In the genomic region with DNA sequence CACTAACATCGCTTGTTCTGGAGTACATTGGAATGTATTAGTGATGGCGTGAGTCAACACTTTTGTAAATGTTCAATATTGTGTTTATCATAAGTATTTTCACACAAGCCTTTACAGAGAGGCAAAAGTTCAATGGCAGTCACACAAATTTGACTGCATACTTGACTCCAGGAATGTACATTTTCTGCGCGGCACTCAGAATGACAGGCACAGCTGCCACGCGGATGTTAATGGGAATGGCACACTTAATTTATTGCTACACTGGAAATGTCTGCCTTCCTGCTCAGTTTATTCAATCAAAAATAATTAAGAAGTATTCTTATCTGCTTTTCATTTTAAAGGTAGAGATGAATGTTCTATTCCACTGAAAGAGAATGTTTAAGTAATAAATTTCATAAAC, we compare ENCODE assay signal across 21 mouse cellular contexts.
A peak's percentile ranks its signal among the peaks of the same experiment; 100 is the strongest.
DNase-seq lines count a peak whose midpoint lies in the region; ATAC-seq and TF ChIP-seq lines count a peak whose summit lies in the region.
"Had no signal": no experiment of that assay in that cellular context is flagged by ENCODE, and none has a peak within 500 bp of the region (broad histone marks: within the 10 kb centered on the region; RNA-seq: fewer than 3 reads in every experiment).

No protein-coding gene starts in this region.

- no peak overlapping the region for H3K9ac ChIP-seq in embryonic facial prominence, embryonic 14.5 days (ENCODE audit: low read depth, low read length)
- no peak overlapping the region for H3K9ac ChIP-seq in midbrain, embryonic 13.5 days (replicated peaks)
- H3K9ac ChIP-seq in midbrain, embryonic 15.5 days, result no peak overlapping the region
- H3K9ac ChIP-seq: embryonic facial prominence, embryonic 15.5 days; forebrain, postnatal 0 days; heart, embryonic 13.5 days; hindbrain, embryonic 13.5 days had no signal

- peak; percentile 50 for DNase-seq in embryonic facial prominence, embryonic 14.5 days (ENCODE audit: low spot score)
- no peak for DNase-seq in embryonic facial prominence, embryonic 10.5 days (ENCODE audit: low spot score)
- DNase-seq in embryo, embryonic 10.5 days (ENCODE audit: low spot score), result no peak
- DNase-seq: adrenal gland, postnatal 10 days; B cell, adult 2 months; cerebellum, adult 11-12 months; cerebellum, adult 9-10 months; cerebellum, postnatal 25 days; forebrain, postnatal 0 days; gastrocnemius, adult 2 months; gastrocnemius, postnatal 25 days; heart, adult 11 months; heart, postnatal 36 days had no signal

- H3K27me3 ChIP-seq in embryonic facial prominence, embryonic 14.5 days (replicated peaks; ENCODE audit: control insufficient read depth, insufficient read depth, low read length), result no peaks in the 10 kb centered on the region
- H3K27me3 ChIP-seq in embryonic facial prominence, embryonic 10.5 days (replicated peaks; ENCODE audit: low read depth, poor library complexity, severe bottlenecking), result no peaks in the 10 kb centered on the region
- no peaks in the 10 kb centered on the region for H3K27me3 ChIP-seq in midbrain, embryonic 13.5 days
- no peaks in the 10 kb centered on the region for H3K27me3 ChIP-seq in midbrain, embryonic 15.5 days (replicated peaks)
- no peaks in the 10 kb centered on the region for H3K27me3 ChIP-seq in myocyte (ENCODE audit: control insufficient read depth, insufficient read depth, insufficient read length)
- H3K27me3 ChIP-seq: embryonic facial prominence, embryonic 15.5 days; heart, embryonic 13.5 days; hindbrain, embryonic 13.5 days had no signal

- no peak overlapping the region for H3ac ChIP-seq in myocyte (ENCODE audit: control insufficient read depth, insufficient read length)

- WGBS in embryonic facial prominence, embryonic 14.5 days, result 77% methylated on average over 6 of the region's 6 CpGs
- WGBS in embryonic facial prominence, embryonic 10.5 days, result 93% methylated on average over 6 of the region's 6 CpGs
- 74% methylated on average over 6 of the region's 6 CpGs for WGBS in midbrain, embryonic 13.5 days
- 66% methylated on average over 6 of the region's 6 CpGs for WGBS in midbrain, embryonic 15.5 days

- peaks cover 5% of the 10 kb centered on the region; the same call in 1 of the 2 replicates for H3K36me3 ChIP-seq in embryonic facial prominence, embryonic 14.5 days (ENCODE audit: control insufficient read depth, insufficient read depth, low read length)
- peaks cover 7% of the 10 kb centered on the region; the same call in 1 of the 2 replicates for H3K36me3 ChIP-seq in embryonic facial prominence, embryonic 10.5 days (replicated peaks)
- H3K36me3 ChIP-seq in midbrain, embryonic 13.5 days, result no peaks in the 10 kb centered on the region
- no peaks in the 10 kb centered on the region for H3K36me3 ChIP-seq in midbrain, embryonic 15.5 days (replicated peaks)
- no peaks in the 10 kb centered on the region for H3K36me3 ChIP-seq in myocyte (ENCODE audit: control insufficient read depth, insufficient read depth)

- no peaks in the 10 kb centered on the region for H3K79me2 ChIP-seq in myocyte (ENCODE audit: control insufficient read depth, insufficient read depth)

- no peaks in the 10 kb centered on the region for H3K9me3 ChIP-seq in embryonic facial prominence, embryonic 14.5 days (ENCODE audit: control insufficient read depth, low read length)
- 0 out of 2 replicates have a peak, but pooled peaks cover under 1% of the 10 kb centered on the region for H3K9me3 ChIP-seq in embryonic facial prominence, embryonic 10.5 days
- no peaks in the 10 kb centered on the region; the same call in 1 of the 2 replicates for H3K9me3 ChIP-seq in midbrain, embryonic 13.5 days
- no peaks in the 10 kb centered on the region for H3K9me3 ChIP-seq in midbrain, embryonic 15.5 days
- H3K9me3 ChIP-seq: embryonic facial prominence, embryonic 15.5 days; heart, embryonic 13.5 days; hindbrain, embryonic 13.5 days had no signal

- no peak overlapping the region for H3K4me2 ChIP-seq in embryonic facial prominence, embryonic 14.5 days (ENCODE audit: low read depth, low read length)
- H3K4me2 ChIP-seq in midbrain, embryonic 13.5 days (replicated peaks), result no peak overlapping the region
- no peak overlapping the region for H3K4me2 ChIP-seq in midbrain, embryonic 15.5 days
- no peak overlapping the region for H3K4me2 ChIP-seq in myocyte (ENCODE audit: low read depth)
- H3K4me2 ChIP-seq: embryonic facial prominence, embryonic 15.5 days; heart, embryonic 13.5 days; hindbrain, embryonic 13.5 days had no signal

- no peak overlapping the region for H3K27ac ChIP-seq in embryonic facial prominence, embryonic 14.5 days (replicated peaks; ENCODE audit: low read depth, low read length)
- no peak overlapping the region for H3K27ac ChIP-seq in embryonic facial prominence, embryonic 10.5 days (replicated peaks)
- H3K27ac ChIP-seq in midbrain, embryonic 13.5 days, result peak overlapping the region; percentile 53; the same call in 1 of the 2 replicates
- H3K27ac ChIP-seq in midbrain, embryonic 15.5 days, result no peak overlapping the region
- H3K27ac ChIP-seq: embryonic facial prominence, embryonic 15.5 days; gastrocnemius, adult 2 months; heart, embryonic 13.5 days; hindbrain, postnatal 0 days had no signal

- H3K4me3 ChIP-seq in embryonic facial prominence, embryonic 14.5 days (ENCODE audit: low read depth, low read length), result no peak overlapping the region
- H3K4me3 ChIP-seq in embryonic facial prominence, embryonic 10.5 days, result no peak overlapping the region
- H3K4me3 ChIP-seq in midbrain, embryonic 13.5 days (replicated peaks), result no peak overlapping the region
- no peak overlapping the region for H3K4me3 ChIP-seq in midbrain, embryonic 15.5 days
- no peak overlapping the region for H3K4me3 ChIP-seq in myocyte
- H3K4me3 ChIP-seq: embryonic facial prominence, embryonic 15.5 days; gastrocnemius, adult 2 months; heart, embryonic 13.5 days; hindbrain, embryonic 13.5 days had no signal

- no peak; the same call in 1 of the 2 replicates for ATAC-seq in embryonic facial prominence, embryonic 14.5 days (ENCODE audit: low read depth)
- ATAC-seq in midbrain, embryonic 13.5 days, result no peak
- no peak for ATAC-seq in midbrain, embryonic 15.5 days (replicated peaks)
- ATAC-seq in granulocyte monocyte progenitor cell, adult 5-6 weeks (replicated peaks; ENCODE audit: poor library complexity, severe bottlenecking), result no peak
- ATAC-seq: forebrain, postnatal 0 days; hindbrain, postnatal 0 days had no signal

- H3K4me1 ChIP-seq in embryonic facial prominence, embryonic 14.5 days (ENCODE audit: control insufficient read depth, insufficient read depth, low read length), result no peaks in the 10 kb centered on the region
- no peaks in the 10 kb centered on the region for H3K4me1 ChIP-seq in embryonic facial prominence, embryonic 10.5 days
- peaks cover 13% of the 10 kb centered on the region; the same call in 1 of the 2 replicates for H3K4me1 ChIP-seq in midbrain, embryonic 13.5 days (replicated peaks)
- 0 out of 2 replicates have a peak, but pooled peaks cover 3% of the 10 kb centered on the region for H3K4me1 ChIP-seq in midbrain, embryonic 15.5 days
- H3K4me1 ChIP-seq: embryonic facial prominence, embryonic 15.5 days had no signal

- no peak for TF ChIP-seq POLR2A in myocyte (IDR thresholded peaks at IDR 0.05; ENCODE audit: insufficient read length, low read depth)

TF ChIP-seq in myocyte, 11 proteins besides CTCF, POLR2A, EP300 and RAD21:
- no peak for TF ChIP-seq SRF (IDR thresholded peaks at IDR 0.05; ENCODE audit: control insufficient read depth, insufficient read length, low read depth)
- peak in 2 of 3 experiments; percentile 78 to 80 for TF ChIP-seq MYOD1 (IDR thresholded peaks at IDR 0.05; ENCODE audit: control insufficient read depth in 1 of 3, insufficient read length in 2 of 3, low read depth in 2 of 3)
TF ChIP-seq in myocyte: peak in this region for 1.
